Mouse (Mus musculus) macrophage (primary cell): ENCODE data around the gene Csnk2a2. TPM values are rescaled to one million over a fixed set of nuclear protein-coding genes. Genes with fewer than 3 reads are reported as not detected.

Source experiments
- H3K27ac ChIP-seq: fragments of 350-480 bp; formaldehyde crosslinking; 2 replicates; pipeline ENCODE4 v1.9.0; 2021
- H3K36me3 ChIP-seq: fragments of 350-480 bp; formaldehyde crosslinking; 2 replicates; pipeline ENCODE4 v1.9.0; 2021; ENCODE audit errors: inconsistent target
- H3K4me3 ChIP-seq: fragments of 350-480 bp; formaldehyde crosslinking; 2 replicates; pipeline ENCODE4 v1.9.0; 2021; ENCODE audit errors: inconsistent target
- H3K79me2 ChIP-seq: fragments of 350-480 bp; formaldehyde crosslinking; 2 replicates; pipeline ENCODE4 v1.9.0; 2021; ENCODE audit errors: inconsistent target
- WGBS: methylation state at CpG from one replicate; pipeline ENCODE4 v1.1.7; 2026; ENCODE audit warnings: inconsistent platforms; ENCODE audit not compliant: missing documents; 5-methylcytosine and 5-hydroxymethylcytosine counted together
- polyA plus RNA-seq: library from polyadenylated mRNA; stranded (reverse); fragments of 250-400 nt; gene quantifications from 3 replicates; pipeline ENCODE4 v1.2.4, GENCODE M21; 2018; ENCODE audit warnings: inconsistent platforms

Csnk2a2 gene
- polyA plus RNA-seq, 1 experiment from 2014 or later, result 79.0 TPM

- WGBS, result 81% methylated on average over 5 of the region's 5 CpGs
- Histone ChIP-seq H3K27ac (no peak overlapping the region), H3K4me3 (no peak overlapping the region)
Measured at GRCm38 (mm10) chr8:95441491-95442039, 48.3 kb downstream of the Csnk2a2 start.

GRCm38 (mm10) chr8:95440168-95440709 lies 49.6 kb downstream of the Csnk2a2 start:
- WGBS, result 88% methylated on average over 5 of the region's 5 CpGs
- no peak overlapping the region for H3K27ac ChIP-seq

More at GRCm38 (mm10) chr8:95441491-95442039, 48.3 kb downstream of the Csnk2a2 start:
- Histone ChIP-seq H3K79me2 (no peaks in the 10 kb centered on the region), H3K36me3 (no peaks in the 10 kb centered on the region)

GRCm38 (mm10) chr8:95439421-95439820 lies 50.4 kb downstream of the Csnk2a2 start:
- no peak overlapping the region for H3K4me3 ChIP-seq
- WGBS, result 100% methylated on average over 1 of the region's 2 CpGs
- H3K36me3 ChIP-seq, result no peaks in the 10 kb centered on the region
- H3K79me2 ChIP-seq, result no peaks in the 10 kb centered on the region; the same call in 1 of the 2 replicates
- no peak overlapping the region for H3K27ac ChIP-seq

More at GRCm38 (mm10) chr8:95440168-95440709, 49.6 kb downstream of the Csnk2a2 start:
- Histone ChIP-seq H3K4me3 (no peak overlapping the region), H3K79me2 (no peaks in the 10 kb centered on the region), H3K36me3 (no peaks in the 10 kb centered on the region)

GRCm38 (mm10) chr8:95437341-95437992 lies 52.4 kb downstream of the Csnk2a2 start:
- H3K36me3 ChIP-seq, result no peaks in the 10 kb centered on the region
- peaks cover 19% of the 10 kb centered on the region for H3K79me2 ChIP-seq
- no peak overlapping the region for H3K27ac ChIP-seq
- 68% methylated on average over 5 of the region's 5 CpGs for WGBS
- H3K4me3 ChIP-seq, result no peak overlapping the region

- WGBS, result 93% methylated on average over 2 of the region's 3 CpGs
- Histone ChIP-seq H3K79me2 (peaks cover 34% of the 10 kb centered on the region), H3K27ac (no peak overlapping the region), H3K4me3 (no peak overlapping the region), H3K36me3 (no peaks in the 10 kb centered on the region)
Measured at GRCm38 (mm10) chr8:95435930-95436329, 53.9 kb downstream of the Csnk2a2 start.

- 0 out of 2 replicates have a peak overlapping the region, but pooled peaks have one; percentile 21 for H3K4me3 ChIP-seq
- no peaks in the 10 kb centered on the region for H3K36me3 ChIP-seq
- H3K27ac ChIP-seq, result no peak overlapping the region
- peaks cover 39% of the 10 kb centered on the region for H3K79me2 ChIP-seq
- WGBS, result 96% methylated on average over 9 of the region's 9 CpGs
Measured at GRCm38 (mm10) chr8:95435471-95435870, 54.4 kb downstream of the Csnk2a2 start.

GRCm38 (mm10) chr8:95434686-95435439 lies 55.0 kb downstream of the Csnk2a2 start, which contains the start of gene Cfap20:
TSS of gene Cfap20 (minus strand) at chr8:95434869.
- H3K27ac ChIP-seq, result peak within 1 kb of the TSS; percentile 24
- H3K79me2 ChIP-seq, result peaks cover 45% of the 10 kb centered on the region
- 2% methylated on average over 44 of the region's 51 CpGs for WGBS

GRCm38 (mm10) chr8:95434233-95434632 lies 55.6 kb downstream of the Csnk2a2 start:
- Histone ChIP-seq H3K36me3 (no peaks in the 10 kb centered on the region), H3K79me2 (peaks cover 51% of the 10 kb centered on the region), H3K4me3 (peak overlapping the region; percentile 79), H3K27ac (peak overlapping the region; percentile 24)
- WGBS, result under 1% methylated on average over 21 of the region's 25 CpGs

More at GRCm38 (mm10) chr8:95434686-95435439, 55.0 kb downstream of the Csnk2a2 start, which contains the start of gene Cfap20:
- Histone ChIP-seq H3K4me3 (peak within 1 kb of the TSS; percentile 79), H3K36me3 (no peaks in the 10 kb centered on the region)

- no peaks in the 10 kb centered on the region for H3K36me3 ChIP-seq
- WGBS, result 91% methylated on average over 4 of the region's 4 CpGs
- H3K4me3 ChIP-seq, result no peak overlapping the region; the same call in 1 of the 2 replicates
- peaks cover 62% of the 10 kb centered on the region for H3K79me2 ChIP-seq
- no peak overlapping the region for H3K27ac ChIP-seq
Measured at GRCm38 (mm10) chr8:95433124-95433523, 56.7 kb downstream of the Csnk2a2 start.

GRCm38 (mm10) chr8:95432471-95432870 lies 57.4 kb downstream of the Csnk2a2 start:
- 72% methylated on average over 3 of the region's 3 CpGs for WGBS
- no peak overlapping the region for H3K27ac ChIP-seq

GRCm38 (mm10) chr8:95429945-95430344 lies 59.9 kb downstream of the Csnk2a2 start:
- no peak overlapping the region for H3K27ac ChIP-seq
- H3K79me2 ChIP-seq, result peaks cover 94% of the 10 kb centered on the region
- H3K36me3 ChIP-seq, result no peaks in the 10 kb centered on the region
- WGBS, result 74% methylated on average over 3 of the region's 3 CpGs
- no peak overlapping the region for H3K4me3 ChIP-seq

More at GRCm38 (mm10) chr8:95432471-95432870, 57.4 kb downstream of the Csnk2a2 start:
- Histone ChIP-seq H3K79me2 (peaks cover 69% of the 10 kb centered on the region), H3K36me3 (no peaks in the 10 kb centered on the region), H3K4me3 (no peak overlapping the region)

- H3K27ac ChIP-seq, result peak overlapping the region; percentile 58
- peaks cover 90% of the 10 kb centered on the region for H3K79me2 ChIP-seq
- WGBS, result 15% methylated on average over 12 of the region's 12 CpGs
- peak overlapping the region; percentile 23 for H3K4me3 ChIP-seq
- no peaks in the 10 kb centered on the region; the same call in 1 of the 2 replicates for H3K36me3 ChIP-seq
Measured at GRCm38 (mm10) chr8:95427594-95428535, 62.0 kb downstream of the Csnk2a2 start.

- no peak overlapping the region for H3K27ac ChIP-seq
Measured at GRCm38 (mm10) chr8:95426781-95427281, 63.0 kb downstream of the Csnk2a2 start.

More at GRCm38 (mm10) chr8:95426781-95427281, 63.0 kb downstream of the Csnk2a2 start:
- 97% methylated on average over 2 of the region's 2 CpGs for WGBS
- peaks cover 5% of the 10 kb centered on the region; the same call in 1 of the 2 replicates for H3K36me3 ChIP-seq
- no peak overlapping the region for H3K4me3 ChIP-seq
- H3K79me2 ChIP-seq, result peaks cover 80% of the 10 kb centered on the region
